Mouse (Mus musculus) limb, embryonic 13.5 days (tissue): Measurements from ENCODE around the gene Txnrd1. TPM values are rescaled to one million over a fixed set of nuclear protein-coding genes. Genes with fewer than 3 reads are reported as not detected.

ENCODE experiments used
- ATAC-seq: fragments of 200-750 bp; cut with Nextera tagmentation; 2 replicates; pipeline ENCODE4 v1.8.0; 2017; ENCODE audit warnings: low read depth, moderate number of reproducible peaks, moderate TSS enrichment; ENCODE audit not compliant: low FRiP score
- H3K27ac ChIP-seq: fragments of 300-500 bp; sonication (generic); 2 replicates; pipeline ENCODE4 v1.5.1; 2015; ENCODE audit warnings: inconsistent platforms, mild to moderate bottlenecking, moderate library complexity
- H3K27me3 ChIP-seq: fragments of 300-500 bp; sonication (generic); 2 replicates; pipeline ENCODE4 v1.6.1; 2015; ENCODE audit warnings: mild to moderate bottlenecking, inconsistent platforms
- H3K36me3 ChIP-seq: fragments of 300-500 bp; sonication (generic); 2 replicates; pipeline ENCODE4 v1.6.1; 2015; ENCODE audit warnings: inconsistent platforms, mild to moderate bottlenecking, moderate library complexity
- H3K4me1 ChIP-seq: fragments of 300-500 bp; sonication (generic); 2 replicates; pipeline ENCODE4 v1.6.1; 2015; ENCODE audit warnings: inconsistent platforms
- H3K4me2 ChIP-seq: fragments of 300-500 bp; sonication (generic); replicated peaks from 2 replicates; pipeline ENCODE4 v1.6.1; 2015; ENCODE audit warnings: inconsistent platforms, mild to moderate bottlenecking, moderate library complexity
- H3K4me3 ChIP-seq: fragments of 300-500 bp; sonication (generic); 2 replicates; pipeline ENCODE4 v1.5.1; 2015; ENCODE audit warnings: moderate library complexity, mild to moderate bottlenecking, inconsistent platforms
- H3K9ac ChIP-seq: fragments of 300-500 bp; sonication (generic); 2 replicates; pipeline ENCODE4 v1.6.1; 2015; ENCODE audit warnings: mild to moderate bottlenecking, inconsistent platforms
- H3K9me3 ChIP-seq: fragments of 300-500 bp; sonication (generic); 2 replicates; pipeline ENCODE4 v1.6.1; 2016; ENCODE audit warnings: inconsistent platforms
- WGBS: fragments of 180-500 bp; shearing (Covaris S2); methylation state at CpG from one replicate; pipeline ENCODE4 v1.1.7; 2015; 5-methylcytosine and 5-hydroxymethylcytosine counted together
- polyA plus RNA-seq: library from polyadenylated mRNA; unstranded; fragments of >200 nt; fragmentation: Nextera tagmentation; extraction: Ambion mirVana; gene quantifications from 2 replicates; pipeline ENCODE4 v1.2.1, GENCODE M21; 2015

Txnrd1 gene
- polyA plus RNA-seq, 1 experiment from 2014 or later = 116 TPM

GRCm38 (mm10) chr10:82935774-82936173 is 102.0 kb downstream of the Txnrd1 start:
- no peak overlapping the region for H3K27ac ChIP-seq
- WGBS = 81% methylated on average over 6 of the region's 6 CpGs
- no peak for ATAC-seq

More at GRCm38 (mm10) chr10:82935774-82936173, 102.0 kb downstream of the Txnrd1 start:
- Histone ChIP-seq H3K9me3 (0 out of 2 replicates have a peak, but pooled peaks cover 3% of the 10 kb centered on the region), H3K4me1 (no peaks in the 10 kb centered on the region), H3K27me3 (0 out of 2 replicates have a peak, but pooled peaks cover 7% of the 10 kb centered on the region), H3K9ac (no peak overlapping the region), H3K36me3 (no peaks in the 10 kb centered on the region), H3K4me3 (no peak overlapping the region), H3K4me2 (no peak overlapping the region)

Other genes starting within 250 kb of the Txnrd1 start
- 33.5 and 40.3 TPM in 2 replicates for gene 1190007I07Rik, start 210.7 kb upstream of the Txnrd1 start, polyA plus RNA-seq
- 156 TPM in 2 replicates for gene Tdg, start 204.1 kb upstream of the Txnrd1 start, polyA plus RNA-seq
- gene Glt8d2, start 143.3 kb upstream of the Txnrd1 start, polyA plus RNA-seq = 14.0 and 15.0 TPM in 2 replicates
- gene Hcfc2, start 137.8 kb upstream of the Txnrd1 start, polyA plus RNA-seq = 51.4 and 51.9 TPM in 2 replicates
- gene Nfyb, start 69.8 kb upstream of the Txnrd1 start, polyA plus RNA-seq = 53.4 and 60.5 TPM in 2 replicates
- gene Eid3, start 32.7 kb downstream of the Txnrd1 start, polyA plus RNA-seq = 0.49 and 0.51 TPM in 2 replicates
- gene Chst11, start 151.5 kb downstream of the Txnrd1 start, polyA plus RNA-seq = 4.0 and 4.1 TPM in 2 replicates